Mouse (Mus musculus): ENCODE data around the gene Kifc1. TPM values are rescaled to one million over a fixed set of nuclear protein-coding genes. Genes with fewer than 3 reads are reported as not detected.
"Not testable (repeated sequence)": the region's sequence is repeated elsewhere in the genome, so short reads cannot be mapped to it uniquely, and the experiment has no call there.

The Kifc1 gene
- polyA plus RNA-seq, 1 experiment from 2014 or later = 2.6 TPM

DNA sequence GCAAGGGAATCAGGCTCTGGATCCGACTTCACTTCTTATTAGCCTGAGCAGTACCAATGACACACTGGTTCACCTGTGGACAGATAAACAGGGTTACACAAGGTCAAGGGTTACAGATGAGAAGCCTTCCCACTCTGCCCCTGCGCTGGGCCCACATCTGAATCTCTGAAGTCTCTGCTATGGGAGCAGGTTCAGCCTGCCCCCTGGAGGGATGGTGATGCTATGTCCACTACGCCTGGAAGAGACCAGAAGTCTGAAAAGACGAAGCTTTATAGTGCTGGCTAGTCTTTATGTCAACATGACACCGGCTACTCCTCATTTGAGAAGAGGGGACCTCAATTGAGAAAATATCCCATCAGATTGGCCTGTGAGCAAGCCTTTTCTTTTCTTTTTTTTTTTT is 14.7 kb downstream of the Kifc1 start:
- not testable (repeated sequence) for H3K9ac ChIP-seq (replicated peaks); H3K27me3 ChIP-seq (ENCODE audit: insufficient read depth, low read length); H3K4me3 ChIP-seq (ENCODE audit: low read depth, low read length); H3K4me1 ChIP-seq (ENCODE audit: insufficient read depth); H3K36me3 ChIP-seq (replicated peaks; ENCODE audit: insufficient read depth, low read length); H3K9me3 ChIP-seq (ENCODE audit: low read length); H3K27ac ChIP-seq (ENCODE audit: low read depth); DNase-seq; H3K4me2 ChIP-seq (ENCODE audit: low read depth, low read length)
- ATAC-seq = peak; percentile 57
- 75% methylated on average over 5 of the region's 5 CpGs for WGBS (ENCODE audit: insufficient replicate concordance)
- TF ChIP-seq CTCF (IDR thresholded peaks at IDR 0.05; ENCODE audit: low read depth) = peak; percentile 58

DNA sequence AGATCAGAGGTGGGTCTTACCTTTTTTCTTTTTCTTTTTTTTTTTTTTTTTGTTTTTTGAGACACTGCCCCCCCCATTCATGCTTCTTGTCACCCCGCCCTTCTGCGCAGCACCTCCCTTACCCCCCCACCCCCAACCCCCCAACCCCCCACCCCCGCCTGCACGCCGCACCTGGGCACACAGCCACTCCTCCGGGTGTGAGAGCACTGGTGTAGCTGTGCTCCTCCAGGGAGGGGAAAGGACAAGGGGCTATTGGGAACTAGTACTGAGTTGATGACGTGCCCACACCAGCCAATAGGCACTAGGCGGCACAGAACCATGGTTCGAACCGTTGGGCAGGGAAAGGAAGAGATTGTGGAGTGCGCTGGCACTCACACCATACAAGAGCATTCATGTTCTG is 16.1 kb downstream of the Kifc1 start:
- ATAC-seq (no peak), DNase-seq (no peak)
- Histone ChIP-seq H3K27me3 (ENCODE audit: insufficient read depth, low read length) (no peaks in the 10 kb centered on the region), H3K4me1 (ENCODE audit: insufficient read depth) (no peaks in the 10 kb centered on the region), H3K4me2 (ENCODE audit: low read depth, low read length) (no peak overlapping the region), H3K9me3 (ENCODE audit: low read length) (no peaks in the 10 kb centered on the region), H3K9ac (replicated peaks) (no peak overlapping the region), H3K4me3 (ENCODE audit: low read depth, low read length) (no peak overlapping the region), H3K36me3 (replicated peaks; ENCODE audit: insufficient read depth, low read length) (peaks cover 4% of the 10 kb centered on the region; the same call in 1 of the 2 replicates), H3K27ac (ENCODE audit: low read depth) (no peak overlapping the region)
- WGBS (ENCODE audit: insufficient replicate concordance) = 89% methylated on average over 7 of the region's 11 CpGs
- no peak for TF ChIP-seq EP300 (IDR thresholded peaks at IDR 0.05; ENCODE audit: low read depth)
- TF ChIP-seq CTCF (IDR thresholded peaks at IDR 0.05; ENCODE audit: low read depth) = no peak

DNA sequence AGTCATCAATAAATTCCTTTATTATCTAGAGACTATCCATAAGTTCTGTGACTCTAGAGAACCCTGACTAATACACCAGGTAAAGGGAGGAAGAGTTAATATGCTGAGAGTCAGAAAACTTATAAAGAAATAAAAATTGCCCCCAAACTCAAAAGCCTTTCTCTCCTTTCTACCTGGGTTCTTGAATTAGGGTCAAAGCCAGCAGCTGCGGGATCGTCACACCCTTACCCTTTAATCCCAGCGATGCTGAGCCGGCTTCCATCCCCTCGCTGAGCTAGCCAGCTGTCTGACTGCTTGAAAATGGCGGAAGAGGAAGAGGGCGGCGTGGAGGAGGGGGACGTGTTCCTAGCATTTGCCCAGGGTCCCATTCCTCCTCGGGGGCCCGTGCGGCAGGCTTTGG is 16.9 kb downstream of the Kifc1 start, which contains the start of gene Gm7029:
Gene Gm7029 (plus strand): TSS at position 301 of the 400 bp plus-strand sequence.
- H3K36me3 ChIP-seq (replicated peaks; ENCODE audit: insufficient read depth, low read length); DNase-seq; H3K9me3 ChIP-seq (ENCODE audit: low read length); H3K4me1 ChIP-seq (ENCODE audit: insufficient read depth); H3K4me3 ChIP-seq (ENCODE audit: low read depth, low read length); H3K27ac ChIP-seq (ENCODE audit: low read depth); H3K27me3 ChIP-seq (ENCODE audit: insufficient read depth, low read length); H3K4me2 ChIP-seq (ENCODE audit: low read depth, low read length); ATAC-seq; H3K9ac ChIP-seq (replicated peaks): not testable (repeated sequence)
- WGBS (ENCODE audit: insufficient replicate concordance) = 90% methylated on average over 3 of the region's 12 CpGs

DNA sequence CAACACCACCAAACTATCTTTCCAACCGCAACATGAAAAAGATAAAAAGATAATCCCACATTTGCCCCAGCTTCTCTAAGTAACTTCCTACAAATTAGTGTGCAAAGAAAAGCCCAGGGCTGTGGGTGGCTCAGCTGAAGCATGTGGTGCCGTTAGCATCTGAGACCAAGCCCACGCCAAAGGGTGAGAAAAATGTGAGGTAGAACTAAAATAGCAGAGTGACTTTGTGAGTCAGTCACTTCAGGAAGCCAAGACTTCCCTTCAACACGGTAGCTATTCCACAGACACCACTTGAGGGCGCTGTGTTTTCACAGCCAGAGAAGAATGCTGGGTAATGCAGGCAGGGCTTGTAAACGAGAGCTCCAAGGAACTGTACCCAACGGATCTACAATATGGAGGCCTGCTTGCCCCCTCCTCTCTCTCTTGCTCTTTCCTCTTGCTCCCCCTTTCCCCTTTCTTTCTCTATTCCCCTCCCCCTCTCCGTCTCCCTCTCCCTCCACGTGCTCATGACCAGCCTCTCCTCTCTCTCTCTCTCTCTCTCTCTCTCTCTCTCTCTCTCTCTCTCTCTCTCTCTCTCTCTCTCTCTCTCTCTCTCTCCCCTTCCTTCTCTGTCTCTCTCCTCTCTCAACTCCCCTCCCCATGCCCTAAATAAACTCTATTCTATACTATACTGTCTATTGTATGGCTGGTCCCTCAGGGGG is 25.0 kb downstream of the Kifc1 start:
- Histone ChIP-seq H3K27ac (ENCODE audit: low read depth) (no peak overlapping the region), H3K36me3 (replicated peaks; ENCODE audit: insufficient read depth, low read length) (no peaks in the 10 kb centered on the region), H3K9me3 (ENCODE audit: low read length) (no peaks in the 10 kb centered on the region), H3K4me1 (ENCODE audit: insufficient read depth) (no peaks in the 10 kb centered on the region), H3K9ac (replicated peaks) (no peak overlapping the region), H3K27me3 (ENCODE audit: insufficient read depth, low read length) (no peaks in the 10 kb centered on the region), H3K4me2 (ENCODE audit: low read depth, low read length) (peak overlapping the region; percentile 44; the same call in 1 of the 2 replicates), H3K4me3 (ENCODE audit: low read depth, low read length) (no peak overlapping the region)
- WGBS (ENCODE audit: insufficient replicate concordance) = 20% methylated on average over 9 of the region's 9 CpGs
- peak; percentile 66 for ATAC-seq
- DNase-seq = peak; percentile 74
- TF ChIP-seq EP300 (IDR thresholded peaks at IDR 0.05; ENCODE audit: low read depth) (no peak), CTCF (IDR thresholded peaks at IDR 0.05; ENCODE audit: low read depth) (peak; percentile 84)

DNA sequence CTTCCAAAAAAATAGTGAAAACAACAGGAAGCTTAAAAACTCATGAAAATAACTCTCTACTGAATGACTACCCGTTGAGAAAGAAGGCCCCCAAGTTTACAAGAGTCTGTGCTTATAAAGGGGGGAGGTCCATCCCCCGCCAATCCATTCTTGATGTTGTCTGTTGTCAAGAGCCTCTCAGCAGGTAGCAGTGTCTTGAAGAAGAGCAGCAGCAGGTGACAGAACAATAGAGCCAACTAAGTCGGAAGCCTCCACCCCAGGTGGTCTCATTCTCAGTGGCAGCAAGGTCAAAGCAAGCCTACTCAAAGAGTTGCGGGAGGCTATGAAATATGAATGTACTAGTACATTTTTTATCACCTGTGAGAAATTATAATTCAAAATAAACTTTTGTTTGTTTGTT is 32.6 kb downstream of the Kifc1 start:
- DNase-seq (no peak), ATAC-seq (no peak)
- H3K36me3 ChIP-seq (replicated peaks; ENCODE audit: insufficient read depth, low read length) = no peaks in the 10 kb centered on the region
- TF ChIP-seq CTCF (IDR thresholded peaks at IDR 0.05; ENCODE audit: low read depth) = no peak
- TF ChIP-seq EP300 (IDR thresholded peaks at IDR 0.05; ENCODE audit: low read depth) = no peak
- no peak overlapping the region for H3K4me3 ChIP-seq (ENCODE audit: low read depth, low read length)
- H3K4me1 ChIP-seq (ENCODE audit: insufficient read depth) = no peaks in the 10 kb centered on the region
- no peak overlapping the region for H3K27ac ChIP-seq (ENCODE audit: low read depth)
- no peaks in the 10 kb centered on the region for H3K9me3 ChIP-seq (ENCODE audit: low read length)
- H3K4me2 ChIP-seq (ENCODE audit: low read depth, low read length) = no peak overlapping the region
- WGBS (ENCODE audit: insufficient replicate concordance) = 78% methylated on average over 4 of the region's 4 CpGs
- no peaks in the 10 kb centered on the region for H3K27me3 ChIP-seq (ENCODE audit: insufficient read depth, low read length)
- H3K9ac ChIP-seq (replicated peaks) = no peak overlapping the region

DNA sequence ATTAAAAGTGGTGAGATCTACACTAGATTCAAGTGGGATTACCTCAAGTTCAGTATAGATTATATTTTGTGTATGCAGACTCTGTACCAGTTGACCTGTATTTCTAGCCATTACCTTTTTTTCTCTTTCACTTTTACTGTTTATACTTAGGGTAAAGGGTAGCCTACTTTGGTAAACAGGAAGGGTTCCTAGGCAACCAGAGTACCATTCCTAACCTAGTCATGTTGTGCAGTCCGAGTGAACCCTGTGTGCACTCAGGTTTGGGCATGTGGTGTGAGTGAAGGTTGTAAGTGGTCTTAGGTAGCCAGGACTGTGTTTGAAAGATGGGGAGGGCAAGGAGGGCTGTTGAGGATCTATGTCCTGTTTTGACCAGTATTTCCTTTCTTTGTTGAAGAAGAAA is 39.1 kb downstream of the Kifc1 start:
- H3K4me2 ChIP-seq (ENCODE audit: low read depth, low read length) = no peak overlapping the region
- no peaks in the 10 kb centered on the region for H3K9me3 ChIP-seq (ENCODE audit: low read length)
- H3K27me3 ChIP-seq (ENCODE audit: insufficient read depth, low read length) = no peaks in the 10 kb centered on the region
- WGBS (ENCODE audit: insufficient replicate concordance) = 37% methylated on average over 1 of the region's 1 CpGs
- DNase-seq = no peak
- no peak for TF ChIP-seq CTCF (IDR thresholded peaks at IDR 0.05; ENCODE audit: low read depth)
- TF ChIP-seq EP300 (IDR thresholded peaks at IDR 0.05; ENCODE audit: low read depth) = no peak
- peak; percentile 92 for ATAC-seq
- no peaks in the 10 kb centered on the region for H3K4me1 ChIP-seq (ENCODE audit: insufficient read depth)
- no peaks in the 10 kb centered on the region for H3K36me3 ChIP-seq (replicated peaks; ENCODE audit: insufficient read depth, low read length)
- no peak overlapping the region for H3K4me3 ChIP-seq (ENCODE audit: low read depth, low read length)
- H3K27ac ChIP-seq (ENCODE audit: low read depth) = 0 out of 2 replicates have a peak overlapping the region, but pooled peaks have one; percentile 24
- no peak overlapping the region for H3K9ac ChIP-seq (replicated peaks)

All from liver, postnatal 0 days (tissue).